Mouse (Mus musculus) midbrain, embryonic 14.5 days (tissue): ENCODE measurements around the gene Gm19402. TPM values are rescaled to one million over a fixed set of nuclear protein-coding genes. Genes with fewer than 3 reads are reported as not detected.
A peak's percentile ranks its signal among the peaks of the same experiment; 100 is the strongest.

Experiments
- ATAC-seq: fragments of 200-750 bp; cut with Nextera tagmentation; 2 replicates; pipeline ENCODE4 v1.8.0; 2017; ENCODE audit warnings: moderate number of reproducible peaks, moderate library complexity; ENCODE audit not compliant: low FRiP score, low TSS enrichment
- DNase-seq: peaks from one replicate; pipeline ENCODE4 v3.0.0-alpha.2; 2015
- H3K27ac ChIP-seq: fragments of 300-500 bp; sonication (generic); replicated peaks from 2 replicates; pipeline ENCODE4 v1.5.1; 2014; ENCODE audit warnings: mild to moderate bottlenecking, low read depth, low read length, moderate library complexity
- H3K27me3 ChIP-seq: fragments of 300-500 bp; sonication (generic); 2 replicates; pipeline ENCODE4 v1.6.1; 2014; ENCODE audit warnings: low read length, control low read depth, mixed read lengths; ENCODE audit not compliant: control insufficient read depth, insufficient read depth
- H3K36me3 ChIP-seq: fragments of 300-500 bp; sonication (generic); 2 replicates; pipeline ENCODE4 v1.6.1; 2014; ENCODE audit warnings: low read length, control low read depth; ENCODE audit not compliant: control insufficient read depth, insufficient read depth
- H3K4me1 ChIP-seq: fragments of 300-500 bp; sonication (generic); 2 replicates; pipeline ENCODE4 v1.6.1; 2014; ENCODE audit warnings: mild to moderate bottlenecking, antibody characterized with exemption, low read length, control low read depth; ENCODE audit not compliant: control insufficient read depth, insufficient read depth
- H3K4me2 ChIP-seq: fragments of 300-500 bp; sonication (generic); 2 replicates; pipeline ENCODE4 v1.6.1; 2014; ENCODE audit warnings: mild to moderate bottlenecking, low read length, moderate library complexity
- H3K4me3 ChIP-seq: fragments of 300-500 bp; sonication (generic); replicated peaks from 2 replicates; pipeline ENCODE4 v1.5.1; 2014; ENCODE audit warnings: low read depth, low read length
- H3K9ac ChIP-seq: fragments of 300-500 bp; sonication (generic); replicated peaks from 2 replicates; pipeline ENCODE4 v1.6.1; 2014; ENCODE audit warnings: mild to moderate bottlenecking, low read length, moderate library complexity
- H3K9me3 ChIP-seq: fragments of 300-500 bp; sonication (generic); 2 replicates; pipeline ENCODE4 v1.6.1; 2016; ENCODE audit warnings: low read length, control low read depth, mixed read lengths; ENCODE audit not compliant: control insufficient read depth
- WGBS: fragments of 180-500 bp; shearing (Covaris S2); extraction: QIAGEN DNeasy Blood & Tissue Kit; methylation state at CpG from one replicate; pipeline ENCODE4 v1.1.7; 2014; 5-methylcytosine and 5-hydroxymethylcytosine counted together
- microRNA counts: library from miRNA; unstranded; fragments of <30 nt; microRNA quantifications from one replicate; lab custom pipeline; 2016
- microRNA-seq: library from miRNA; unstranded; fragments of <30 nt; microRNA quantifications from one replicate; pipeline ENCODE4, GENCODE M21; 2016
- polyA plus RNA-seq: library from polyadenylated mRNA; unstranded; fragments of >200 nt; fragmentation: Nextera tagmentation; extraction: Ambion mirVana; gene quantifications from 2 replicates; pipeline ENCODE4 v1.2.1, GENCODE M21; 2014

Gm19402 gene
- polyA plus RNA-seq, 1 experiment from 2014 or later, result not detected

GRCm38 (mm10) chr10:77647901-77648300 lies 42.7 kb downstream of the Gm19402 start:
- Histone ChIP-seq H3K4me3 (no peak overlapping the region), H3K4me1 (no peaks in the 10 kb centered on the region), H3K9me3 (no peaks in the 10 kb centered on the region), H3K27me3 (no peaks in the 10 kb centered on the region), H3K27ac (no peak overlapping the region), H3K4me2 (no peak overlapping the region), H3K36me3 (peaks cover 38% of the 10 kb centered on the region), H3K9ac (no peak overlapping the region)
- DNase-seq (no peak), ATAC-seq (no peak)
- WGBS, result 85% methylated on average over 8 of the region's 8 CpGs

DNA sequence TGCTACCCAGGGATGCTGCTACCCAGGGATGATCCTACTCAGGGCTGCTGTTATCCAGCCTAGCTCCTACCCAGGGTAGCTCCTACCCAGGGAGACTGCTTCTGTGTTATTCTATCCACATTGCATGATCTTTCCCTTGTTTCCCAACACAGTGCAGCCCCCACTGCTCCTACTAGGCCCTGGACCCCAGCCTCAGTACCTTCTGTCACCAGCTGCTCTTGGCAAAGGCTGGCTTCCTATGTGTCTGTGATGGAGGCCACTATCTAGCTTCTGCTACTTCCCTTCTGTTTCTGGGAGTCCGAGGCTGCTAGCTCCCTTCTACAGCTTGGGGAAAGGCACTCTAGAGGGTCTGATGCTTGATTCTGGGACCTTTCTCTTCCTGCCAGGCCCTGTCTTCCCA lies 43.1 kb downstream of the Gm19402 start:
- Histone ChIP-seq H3K27me3 (no peaks in the 10 kb centered on the region), H3K9me3 (no peaks in the 10 kb centered on the region), H3K4me1 (no peaks in the 10 kb centered on the region), H3K27ac (no peak overlapping the region), H3K4me3 (no peak overlapping the region), H3K36me3 (peaks cover 41% of the 10 kb centered on the region), H3K9ac (no peak overlapping the region), H3K4me2 (no peak overlapping the region)
- 72% methylated on average over 1 of the region's 1 CpGs for WGBS
- DNase-seq (no peak), ATAC-seq (no peak)

DNA sequence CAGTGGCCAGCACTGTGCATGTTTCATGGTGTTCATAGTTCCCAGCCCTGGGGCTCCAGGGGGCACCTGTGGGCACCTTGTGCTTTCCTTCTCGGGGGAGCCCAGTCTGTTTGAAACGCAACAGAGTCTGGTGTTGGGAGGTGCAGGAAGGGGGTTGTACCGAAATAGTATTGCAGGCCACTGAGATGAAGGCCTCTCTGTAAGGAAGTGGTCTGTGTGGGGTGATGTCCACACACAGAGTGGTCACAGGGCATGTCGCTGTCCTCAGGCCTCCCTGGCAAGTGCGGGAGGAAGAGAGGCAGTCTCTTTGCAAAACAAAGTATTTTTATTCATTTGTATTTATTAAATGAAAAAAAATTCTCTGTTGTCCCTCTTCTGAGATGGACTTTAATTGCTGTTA lies 45.0 kb downstream of the Gm19402 start:
- DNase-seq (no peak), ATAC-seq (no peak)
- H3K4me2 ChIP-seq, result no peak overlapping the region
- H3K27ac ChIP-seq, result no peak overlapping the region
- no peaks in the 10 kb centered on the region for H3K27me3 ChIP-seq
- no peak overlapping the region for H3K4me3 ChIP-seq
- WGBS, result 93% methylated on average over 5 of the region's 5 CpGs
- H3K9me3 ChIP-seq, result no peaks in the 10 kb centered on the region
- H3K9ac ChIP-seq, result no peak overlapping the region
- H3K36me3 ChIP-seq, result peaks cover 57% of the 10 kb centered on the region
- H3K4me1 ChIP-seq, result no peaks in the 10 kb centered on the region

DNA sequence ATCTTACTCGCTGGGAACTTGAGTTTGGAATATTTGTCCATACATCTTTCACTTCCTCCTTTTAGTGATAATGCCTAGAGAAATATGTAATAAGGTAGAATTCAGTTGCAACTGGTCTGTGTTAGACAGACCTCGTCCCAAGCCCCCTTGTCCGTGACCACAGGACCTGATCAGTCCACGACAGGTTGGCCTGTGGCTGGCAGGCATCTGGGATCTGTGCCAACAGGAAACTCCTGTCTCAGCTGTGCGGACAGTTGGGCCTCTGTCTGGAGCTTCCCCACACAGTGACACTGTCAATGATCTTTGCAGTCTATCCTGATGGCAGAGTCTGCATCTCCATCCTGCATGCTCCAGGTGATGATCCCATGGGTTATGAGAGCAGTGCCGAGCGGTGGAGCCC lies 47.4 kb downstream of the Gm19402 start:
- H3K4me2 ChIP-seq, result no peak overlapping the region
- WGBS, result 88% methylated on average over 7 of the region's 7 CpGs
- no peak overlapping the region for H3K9ac ChIP-seq
- no peak for DNase-seq
- no peaks in the 10 kb centered on the region for H3K9me3 ChIP-seq
- H3K27ac ChIP-seq, result no peak overlapping the region
- H3K27me3 ChIP-seq, result no peaks in the 10 kb centered on the region
- H3K36me3 ChIP-seq, result peaks cover 65% of the 10 kb centered on the region
- H3K4me1 ChIP-seq, result no peaks in the 10 kb centered on the region
- ATAC-seq, result no peak
- H3K4me3 ChIP-seq, result no peak overlapping the region

MicroRNAs encoded within 50 kb of the gene (microRNA counts, 519-probe panel; counts per million panel counts)
- microRNA mmu-miR-1930 (lab: Ali Mortazavi, UCI), result not detected

Small RNAs within 50 kb of the gene (microRNA-seq; reads per million reads assigned to microRNA genes)
- 21.0 reads per million, percentile 41 among the genes with 10 or more reads in this experiment for gene Mir1930

Other genes with a start within 250 kb of the Gm19402 start
- gene Fam207a, start 175.0 kb downstream of the Gm19402 start, polyA plus RNA-seq, result 37.4 and 41.2 TPM in 2 replicates
- gene Itgb2, start 160.5 kb downstream of the Gm19402 start, polyA plus RNA-seq, result 0.49 and 0.91 TPM in 2 replicates
- gene Pttg1ip, start 109.0 kb downstream of the Gm19402 start, polyA plus RNA-seq, result 52.1 and 71.8 TPM in 2 replicates
- gene Sumo3, start 84.7 kb downstream of the Gm19402 start, polyA plus RNA-seq, result 253 and 287 TPM in 2 replicates
- 16.3 TPM in 1 of 2 replicates, not detected in the other for gene Gm49325, start 84.6 kb downstream of the Gm19402 start, polyA plus RNA-seq
- gene Ube2g2, start 68.5 kb downstream of the Gm19402 start, polyA plus RNA-seq, result 55.6 and 66.6 TPM in 2 replicates
- gene Tspear, start 4.2 kb downstream of the Gm19402 start, polyA plus RNA-seq, result 0.88 and 1.3 TPM in 2 replicates
- not detected in 2 replicates for gene Gm9508, start 6.5 kb upstream of the Gm19402 start, polyA plus RNA-seq
- gene Gm10272, start 15.9 kb upstream of the Gm19402 start, polyA plus RNA-seq, result not detected in 2 replicates
- gene Gm10024, start 20.7 kb upstream of the Gm19402 start, polyA plus RNA-seq, result not detected in 2 replicates
- not detected in 2 replicates for gene Gm10142, start 25.1 kb upstream of the Gm19402 start, polyA plus RNA-seq
- gene Krtap12-1, start 29.8 kb upstream of the Gm19402 start, polyA plus RNA-seq, result not detected in 2 replicates
- not detected in 2 replicates for gene Gm10100, start 35.7 kb upstream of the Gm19402 start, polyA plus RNA-seq
- gene Gm18596, start 51.9 kb upstream of the Gm19402 start, polyA plus RNA-seq, result not detected in 2 replicates
- gene Gm9736, start 60.6 kb upstream of the Gm19402 start, polyA plus RNA-seq, result not detected in 2 replicates
- gene Gm3233, start 68.9 kb upstream of the Gm19402 start, polyA plus RNA-seq, result not detected in 2 replicates
- not detected in 2 replicates for gene Gm3238, start 80.6 kb upstream of the Gm19402 start, polyA plus RNA-seq
- gene Gm7138, start 86.2 kb upstream of the Gm19402 start, polyA plus RNA-seq, result not detected in 2 replicates
- not detected in 2 replicates for gene Gm3250, start 91.8 kb upstream of the Gm19402 start, polyA plus RNA-seq
- not detected in 2 replicates for gene Gm7137, start 97.4 kb upstream of the Gm19402 start, polyA plus RNA-seq
- not detected in 2 replicates for gene Gm9639, start 104.3 kb upstream of the Gm19402 start, polyA plus RNA-seq
- gene Gm19668, start 108.4 kb upstream of the Gm19402 start, polyA plus RNA-seq, result not detected in 2 replicates
- not detected in 2 replicates for gene Gm9507, start 121.1 kb upstream of the Gm19402 start, polyA plus RNA-seq
- not detected in 2 replicates for gene Gm2696, start 123.9 kb upstream of the Gm19402 start, polyA plus RNA-seq
- not detected in 2 replicates for gene Krtap10-4, start 136.3 kb upstream of the Gm19402 start, polyA plus RNA-seq
- gene Krtap10-10, start 145.2 kb upstream of the Gm19402 start, polyA plus RNA-seq, result not detected in 2 replicates
- not detected in 2 replicates for gene Gm36176, start 156.0 kb upstream of the Gm19402 start, polyA plus RNA-seq
- gene Gm10318, start 162.1 kb upstream of the Gm19402 start, polyA plus RNA-seq, result not detected in 2 replicates
- not detected in 2 replicates for gene Gm3285, start 171.2 kb upstream of the Gm19402 start, polyA plus RNA-seq
- 14.3 and 15.7 TPM in 2 replicates for gene Lrrc3, start 211.8 kb upstream of the Gm19402 start, polyA plus RNA-seq